Mouse (Mus musculus) hindbrain, embryonic 14.5 days (tissue): ENCODE results near the gene 2310030G06Rik. TPM values are rescaled to one million over a fixed set of nuclear protein-coding genes. Genes with fewer than 3 reads are reported as not detected.

Experiments used
- ATAC-seq: fragments of 200-750 bp; cut with Nextera tagmentation; 2 replicates; pipeline ENCODE4 v1.8.0; 2017; ENCODE audit warnings: moderate number of reproducible peaks, mild to moderate bottlenecking, moderate TSS enrichment, moderate library complexity; ENCODE audit not compliant: low FRiP score
- DNase-seq: peaks from one replicate; pipeline ENCODE4 v3.0.0-alpha.2; 2015; ENCODE audit warnings: low spot score
- H3K27ac ChIP-seq: fragments of 300-500 bp; sonication (generic); 2 replicates; pipeline ENCODE4 v1.5.1; 2014; ENCODE audit warnings: mild to moderate bottlenecking, moderate library complexity
- H3K27me3 ChIP-seq: fragments of 300-500 bp; sonication (generic); 2 replicates; pipeline ENCODE4 v1.6.1; 2014; ENCODE audit warnings: mild to moderate bottlenecking, low read length, mixed read lengths; ENCODE audit not compliant: control insufficient read depth, insufficient read depth
- H3K36me3 ChIP-seq: fragments of 300-500 bp; sonication (generic); replicated peaks from 2 replicates; pipeline ENCODE4 v1.6.1; 2014; ENCODE audit not compliant: control insufficient read depth, insufficient read depth
- H3K4me1 ChIP-seq: fragments of 300-500 bp; sonication (generic); replicated peaks from 2 replicates; pipeline ENCODE4 v1.6.1; 2014; ENCODE audit warnings: antibody characterized with exemption, low read length, mixed read lengths; ENCODE audit not compliant: control insufficient read depth, insufficient read depth
- H3K4me2 ChIP-seq: fragments of 300-500 bp; sonication (generic); replicated peaks from 2 replicates; pipeline ENCODE4 v1.6.1; 2014; ENCODE audit warnings: mild to moderate bottlenecking, moderate library complexity
- H3K4me3 ChIP-seq: fragments of 300-500 bp; sonication (generic); replicated peaks from 2 replicates; pipeline ENCODE4 v1.5.1; 2014; ENCODE audit warnings: mild to moderate bottlenecking, low read length
- H3K9ac ChIP-seq: fragments of 300-500 bp; sonication (generic); 2 replicates; pipeline ENCODE4 v1.6.1; 2014
- H3K9me3 ChIP-seq: fragments of 300-500 bp; sonication (generic); 2 replicates; pipeline ENCODE4 v1.6.1; 2016; ENCODE audit warnings: low read length; ENCODE audit not compliant: control insufficient read depth
- WGBS: fragments of 180-500 bp; shearing (Covaris S2); extraction: QIAGEN DNeasy Blood & Tissue Kit; methylation state at CpG from one replicate; pipeline ENCODE4 v1.1.7; 2014; 5-methylcytosine and 5-hydroxymethylcytosine counted together
- polyA plus RNA-seq: library from polyadenylated mRNA; unstranded; fragments of >200 nt; fragmentation: Nextera tagmentation; extraction: Ambion mirVana; gene quantifications from 2 replicates; pipeline ENCODE4 v1.2.1, GENCODE M21; 2014

The 2310030G06Rik gene
- 1.7 and 2.1 TPM in 2 replicates for polyA plus RNA-seq

DNA sequence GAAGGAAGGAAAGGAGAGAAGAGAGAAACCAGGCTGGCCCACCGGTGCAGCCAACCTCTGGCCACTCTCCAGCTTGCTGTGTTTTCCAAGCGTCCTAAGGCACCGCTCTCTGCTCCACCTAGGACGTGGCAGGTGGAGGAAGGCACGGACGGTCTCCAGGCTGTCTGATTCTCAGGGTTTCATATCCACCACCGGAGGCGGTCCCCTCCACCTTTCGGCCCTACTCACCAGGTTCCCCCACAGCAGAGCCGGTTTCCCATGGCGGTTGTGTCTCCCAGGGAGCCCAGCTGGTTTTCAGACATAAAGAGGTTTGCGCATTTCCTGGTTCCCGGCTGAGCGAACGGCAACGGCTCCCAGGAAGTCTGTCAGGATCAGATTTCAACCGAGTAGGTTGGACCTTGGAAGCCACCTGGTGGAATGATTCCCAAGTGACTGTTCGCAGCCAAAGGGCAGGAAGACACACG lies at the start of gene 2310030G06Rik:
2310030G06Rik (minus strand) TSS at position 323 of the 464 bp plus-strand sequence.
- 1% methylated on average over 19 of the region's 19 CpGs for WGBS
- Histone ChIP-seq H3K4me2 (peak within 1 kb of the TSS; percentile 51), H3K9ac (peak within 1 kb of the TSS; percentile 45)

DNA sequence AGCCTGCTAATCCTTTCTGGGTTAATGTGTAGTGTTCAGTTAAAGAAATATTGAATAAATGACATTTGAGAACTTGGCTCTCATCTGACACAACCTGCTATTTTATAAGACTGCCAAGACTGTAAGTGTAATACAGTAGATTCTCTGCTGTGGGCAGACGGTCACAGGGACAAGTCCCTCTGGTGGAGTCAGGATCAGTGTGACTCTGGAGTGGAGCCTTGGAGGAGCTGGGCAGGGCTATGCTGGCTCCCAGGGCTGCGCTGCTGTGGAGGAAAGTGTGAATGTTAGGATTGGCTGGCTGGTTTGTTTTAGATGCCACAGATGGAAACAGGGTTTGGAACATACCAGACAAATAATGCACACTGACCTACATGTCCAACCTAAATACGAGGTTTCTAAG lies 48.9 kb upstream of the 2310030G06Rik start:
- ATAC-seq, result no peak
- no peak overlapping the region for H3K4me2 ChIP-seq
- WGBS, result 94% methylated on average over 3 of the region's 3 CpGs
- H3K27me3 ChIP-seq, result no peaks in the 10 kb centered on the region
- H3K9ac ChIP-seq, result no peak overlapping the region
- DNase-seq, result no peak
- no peak overlapping the region for H3K4me3 ChIP-seq
- H3K36me3 ChIP-seq, result peaks cover 87% of the 10 kb centered on the region
- H3K4me1 ChIP-seq, result no peaks in the 10 kb centered on the region
- H3K27ac ChIP-seq, result no peak overlapping the region
- H3K9me3 ChIP-seq, result no peaks in the 10 kb centered on the region

More for the DNA sequence above, at the start of gene 2310030G06Rik:
- Histone ChIP-seq H3K36me3 (no peaks in the 10 kb centered on the region), H3K4me3 (peak within 1 kb of the TSS; percentile 24), H3K4me1 (0 out of 2 replicates have a peak, but pooled peaks cover 6% of the 10 kb centered on the region), H3K27ac (no peak within 1 kb of the TSS), H3K27me3 (0 out of 2 replicates have a peak, but pooled peaks cover 5% of the 10 kb centered on the region), H3K9me3 (no peaks in the 10 kb centered on the region)
- ATAC-seq, result no peak
- DNase-seq, result no peak

DNA sequence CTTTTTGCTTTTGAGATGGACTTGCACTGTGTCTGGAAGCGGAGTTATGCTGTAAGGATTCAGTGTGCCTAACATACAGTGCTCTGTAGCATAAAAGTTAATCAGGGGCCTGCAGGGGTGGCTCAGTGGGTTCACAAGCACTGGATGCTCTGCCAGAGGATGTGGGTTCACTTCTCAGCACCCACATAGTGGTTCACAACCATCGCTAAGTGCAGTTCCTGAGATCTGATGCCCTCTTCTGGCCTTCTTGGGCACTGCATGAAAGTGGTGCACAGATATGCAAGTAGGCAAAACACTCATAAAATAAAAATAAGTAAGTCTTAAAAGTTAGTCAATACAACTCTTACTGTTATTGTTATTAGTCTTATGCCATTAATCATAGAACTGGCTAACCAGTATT lies 35.8 kb upstream of the 2310030G06Rik start:
- no peak for ATAC-seq

DNA sequence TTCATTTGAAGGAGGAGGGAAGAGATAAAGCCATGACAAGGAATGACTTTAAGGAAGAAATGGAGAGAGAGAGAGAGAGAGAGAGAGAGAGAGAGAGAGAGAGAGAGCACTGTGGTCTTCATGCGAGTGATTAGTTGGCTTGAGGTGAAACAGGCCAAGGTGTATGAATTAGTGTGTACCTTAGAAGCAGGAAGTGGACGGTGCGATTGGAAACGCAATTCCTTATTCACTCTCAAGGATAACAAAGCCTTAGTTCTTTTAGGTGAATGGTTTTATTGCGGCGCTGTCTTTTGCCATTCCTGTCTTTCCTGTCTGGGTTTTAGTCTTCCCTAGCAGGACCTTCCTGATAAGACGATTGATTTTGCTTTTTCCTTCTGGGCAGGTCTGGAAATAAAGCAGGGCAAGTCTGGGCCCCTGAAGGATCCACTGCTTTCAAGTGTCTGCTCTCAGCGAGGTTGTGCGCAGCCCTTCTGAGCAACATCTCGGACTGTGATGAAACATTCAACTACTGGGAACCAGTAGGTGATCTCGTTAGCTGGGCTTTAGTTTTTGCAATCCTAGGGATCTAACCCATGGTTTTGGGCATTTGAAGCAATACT lies 29.9 kb upstream of the 2310030G06Rik start:
- peak overlapping the region; percentile 88 for H3K27ac ChIP-seq
- peak overlapping the region; percentile 66 for H3K4me2 ChIP-seq
- no peak for DNase-seq
- peaks cover 20% of the 10 kb centered on the region for H3K4me1 ChIP-seq
- peak overlapping the region; percentile 81 for H3K4me3 ChIP-seq
- no peaks in the 10 kb centered on the region for H3K27me3 ChIP-seq
- no peak for ATAC-seq
- peak overlapping the region; percentile 94 for H3K9ac ChIP-seq
- WGBS, result 77% methylated on average over 11 of the region's 11 CpGs
- H3K36me3 ChIP-seq, result peaks cover 43% of the 10 kb centered on the region
- H3K9me3 ChIP-seq, result no peaks in the 10 kb centered on the region

More for the DNA sequence above, 35.8 kb upstream of the 2310030G06Rik start:
- Histone ChIP-seq H3K9ac (no peak overlapping the region), H3K9me3 (no peaks in the 10 kb centered on the region), H3K27ac (no peak overlapping the region), H3K27me3 (no peaks in the 10 kb centered on the region), H3K4me1 (no peaks in the 10 kb centered on the region), H3K4me2 (no peak overlapping the region), H3K36me3 (peaks cover 91% of the 10 kb centered on the region), H3K4me3 (no peak overlapping the region)
- WGBS, result 77% methylated on average over 2 of the region's 2 CpGs
- no peak for DNase-seq

DNA sequence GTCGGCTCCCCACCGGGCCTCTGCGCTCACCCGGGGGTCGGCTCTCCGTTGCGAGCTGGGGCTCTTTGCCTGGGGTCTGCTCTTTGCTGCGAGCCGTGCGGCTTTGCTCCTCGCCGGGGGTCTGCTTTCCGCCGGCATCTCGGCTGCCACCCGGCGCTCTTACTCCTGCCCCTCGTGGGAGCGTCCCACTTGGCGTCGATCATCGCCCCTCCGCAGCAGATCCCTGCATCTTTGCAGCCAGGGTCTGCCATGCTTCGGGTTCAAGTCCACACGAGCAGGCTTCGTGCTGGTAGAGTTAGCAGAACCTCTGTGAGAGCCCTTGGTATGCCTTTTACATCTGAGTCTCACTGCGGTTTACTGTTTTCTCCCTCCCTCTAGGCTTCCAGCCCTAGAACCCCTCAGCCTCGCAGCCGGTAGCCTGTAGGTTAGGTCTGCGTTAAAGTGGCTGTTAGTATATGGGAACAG lies 29.4 kb upstream of the 2310030G06Rik start:
- H3K27ac ChIP-seq, result peak overlapping the region; percentile 88
- 1% methylated on average over 30 of the region's 30 CpGs for WGBS
- DNase-seq, result peak; percentile 33

DNA sequence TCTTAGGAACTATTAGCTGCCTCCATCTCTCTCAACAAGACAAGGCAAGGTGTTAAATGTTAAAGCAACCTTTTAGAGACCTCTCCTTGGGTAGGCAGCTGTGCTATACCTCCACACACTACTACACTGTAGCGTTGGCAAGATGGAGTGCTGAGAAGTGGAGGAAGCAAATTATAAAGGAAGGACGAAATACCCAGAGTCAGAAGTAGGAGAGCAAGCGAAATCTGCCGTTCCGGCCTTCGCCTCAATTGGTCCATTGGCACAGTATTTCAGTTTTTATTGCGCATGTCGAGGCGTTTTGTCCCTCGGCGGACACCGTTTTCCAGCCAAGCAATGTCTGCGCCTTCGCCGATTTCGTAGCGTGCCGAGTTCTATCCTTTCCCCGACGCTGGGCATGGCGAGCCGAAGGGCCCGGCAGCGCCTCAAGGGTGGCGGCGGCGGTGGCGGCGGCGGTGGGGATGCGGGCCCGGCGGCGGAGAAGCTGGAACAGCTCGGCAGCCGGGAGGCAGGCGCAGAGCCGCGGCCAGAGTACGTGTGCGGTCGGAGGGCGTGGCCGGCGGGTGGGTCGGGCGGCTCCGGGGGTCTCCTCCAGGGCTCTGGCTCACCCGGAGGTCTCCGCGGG lies 28.8 kb upstream of the 2310030G06Rik start, which contains the start of the genes Alg9 and 1110032A03Rik:
Alg9 (plus strand) TSS at position 29 of the 622 bp plus-strand sequence.
1110032A03Rik (minus strand) TSS at position 530 of the 622 bp plus-strand sequence.
- Histone ChIP-seq H3K36me3 (peaks cover 31% of the 10 kb centered on the region), H3K27me3 (no peaks in the 10 kb centered on the region), H3K4me3 (peak within 1 kb of the TSS; percentile 81), H3K9ac (peak within 1 kb of the TSS; percentile 94), H3K4me1 (peaks cover 20% of the 10 kb centered on the region), H3K27ac (peak within 1 kb of the TSS; percentile 88), H3K9me3 (no peaks in the 10 kb centered on the region), H3K4me2 (peak within 1 kb of the TSS; percentile 66)
- ATAC-seq (peak; percentile 83), DNase-seq (peak; percentile 90)
- under 1% methylated on average over 49 of the region's 51 CpGs for WGBS

More for the DNA sequence above, 29.4 kb upstream of the 2310030G06Rik start:
- Histone ChIP-seq H3K4me2 (peak overlapping the region; percentile 66), H3K9me3 (no peaks in the 10 kb centered on the region), H3K36me3 (peaks cover 37% of the 10 kb centered on the region), H3K27me3 (no peaks in the 10 kb centered on the region), H3K9ac (peak overlapping the region; percentile 94), H3K4me3 (peak overlapping the region; percentile 81), H3K4me1 (peaks cover 20% of the 10 kb centered on the region)
- peak; percentile 74 for ATAC-seq

DNA sequence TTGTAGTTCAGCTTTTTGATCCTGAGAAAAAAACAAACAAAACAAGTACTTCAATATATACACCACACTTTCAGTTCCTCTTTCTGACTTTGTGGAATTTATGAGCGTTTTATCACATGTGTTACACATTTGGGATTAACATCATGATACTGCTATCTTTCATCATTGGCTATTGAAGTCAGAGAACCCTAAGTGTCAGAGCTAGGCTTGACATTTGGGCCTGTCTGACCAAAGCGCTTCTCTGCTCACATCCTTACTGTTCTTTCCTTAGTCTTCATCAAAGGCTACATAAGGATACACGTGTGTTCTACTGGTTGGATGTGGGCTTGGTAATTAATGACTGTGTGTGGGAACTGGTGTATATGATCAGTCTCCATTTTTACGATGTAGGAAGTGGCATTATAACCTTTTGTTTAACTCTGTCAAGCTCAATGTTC lies 27.7 kb upstream of the 2310030G06Rik start:
- peak overlapping the region; percentile 88; the same call in 1 of the 2 replicates for H3K27ac ChIP-seq
- H3K9me3 ChIP-seq, result no peaks in the 10 kb centered on the region
- peaks cover 23% of the 10 kb centered on the region for H3K4me1 ChIP-seq
- H3K36me3 ChIP-seq, result peaks cover 20% of the 10 kb centered on the region
- H3K27me3 ChIP-seq, result no peaks in the 10 kb centered on the region
- ATAC-seq (no peak), DNase-seq (no peak)
- H3K9ac ChIP-seq, result peak overlapping the region; percentile 94
- peak overlapping the region; percentile 81; the same call in 1 of the 2 replicates for H3K4me3 ChIP-seq
- 73% methylated on average over 4 of the region's 4 CpGs for WGBS
- peak overlapping the region; percentile 66 for H3K4me2 ChIP-seq

DNA sequence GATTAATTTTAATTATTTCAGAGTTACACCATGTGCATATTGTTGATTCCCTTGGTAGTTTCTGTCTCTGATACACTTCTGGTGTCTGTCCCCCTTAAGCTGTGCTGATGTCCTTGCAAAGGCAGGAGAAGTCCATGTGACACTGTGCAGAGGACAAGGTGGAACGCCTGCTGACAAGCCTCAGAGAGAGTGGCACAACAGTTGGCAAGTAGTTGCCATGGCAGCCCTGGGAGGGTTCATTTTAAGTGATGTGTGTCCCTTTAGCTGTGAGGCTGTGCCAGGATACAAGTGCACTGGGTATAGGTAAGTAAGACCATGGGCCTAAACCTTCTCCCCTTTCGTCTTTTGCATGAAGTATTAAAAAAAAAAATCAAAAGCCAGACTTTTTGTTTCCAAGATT lies 23.7 kb upstream of the 2310030G06Rik start:
- Histone ChIP-seq H3K9me3 (no peaks in the 10 kb centered on the region), H3K36me3 (peaks cover 10% of the 10 kb centered on the region; the same call in 1 of the 2 replicates), H3K27ac (no peak overlapping the region), H3K4me2 (no peak overlapping the region), H3K4me3 (no peak overlapping the region), H3K9ac (no peak overlapping the region), H3K4me1 (peaks cover 25% of the 10 kb centered on the region), H3K27me3 (no peaks in the 10 kb centered on the region)
- ATAC-seq (no peak), DNase-seq (no peak)
- WGBS, result 87% methylated on average over 2 of the region's 2 CpGs
